Mouse (Mus musculus): ENCODE results near the gene Ppp1r14b. TPM values are rescaled to one million over a fixed set of nuclear protein-coding genes. Genes with fewer than 3 reads are reported as not detected.
A peak's percentile ranks its signal among the peaks of the same experiment; 100 is the strongest.

Ppp1r14b gene
- polyA plus RNA-seq, 1 experiment from 2014 or later, result 84.9 TPM

DNA sequence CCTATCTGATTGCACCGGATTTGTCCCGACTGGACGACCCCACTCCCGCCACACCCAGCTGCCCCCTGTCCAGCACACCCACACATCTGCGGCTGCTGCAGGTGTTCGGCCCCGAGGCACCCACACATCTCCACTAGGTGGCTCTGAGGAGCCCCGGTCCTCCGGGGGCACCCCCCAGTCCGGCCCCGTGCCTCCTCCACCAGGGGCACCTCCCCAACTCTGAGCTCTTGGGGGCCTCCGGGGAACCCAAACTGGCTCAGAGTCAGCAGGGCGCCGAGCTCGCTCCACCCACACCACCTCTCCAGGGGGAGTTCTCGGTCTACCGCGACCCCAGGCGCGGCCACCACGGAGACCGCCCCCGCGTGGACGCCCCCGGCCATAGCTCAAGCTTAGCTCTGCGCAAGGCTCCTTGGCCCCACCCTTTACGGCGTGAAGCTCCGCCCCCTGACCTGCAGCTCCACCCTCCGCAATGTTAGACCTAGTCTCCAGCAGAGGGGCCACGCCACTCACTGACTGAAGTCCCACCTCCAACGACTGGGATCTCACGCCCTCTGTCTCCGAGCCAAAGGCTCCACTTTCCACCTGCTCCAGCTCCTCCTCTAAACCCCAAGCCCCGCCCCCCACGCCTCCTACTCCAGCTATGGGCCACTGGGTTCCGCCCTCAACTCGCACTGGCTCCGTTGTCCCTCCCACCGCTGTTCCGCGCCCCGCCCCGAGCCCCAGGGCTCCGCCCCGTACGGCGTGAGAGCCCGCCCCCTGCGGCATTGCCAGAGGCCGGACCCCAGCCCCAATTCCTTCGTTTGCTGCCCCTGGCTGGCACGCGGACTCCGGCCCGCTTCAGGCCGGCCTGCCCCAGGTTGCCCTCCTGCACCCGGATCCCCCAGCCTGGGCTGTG, 5.0 kb downstream of the Ppp1r14b start:
- Histone ChIP-seq H3K4me1 (peaks cover 44% of the 10 kb centered on the region), H3K4me2 (peak overlapping the region; percentile 85), H3K27me3 (no peaks in the 10 kb centered on the region), H3K9me3 (no peaks in the 10 kb centered on the region), H3K27ac (peak overlapping the region; percentile 91), H3K9ac (peak overlapping the region; percentile 80), H3K36me3 (peaks cover 47% of the 10 kb centered on the region), H3K4me3 (peak overlapping the region; percentile 66)
- peak; percentile 86 for ATAC-seq (ENCODE audit: insufficient number of reproducible peaks, insufficient read depth, low FRiP score, low TSS enrichment, low read depth)
- WGBS, result under 1% methylated on average over 59 of the region's 59 CpGs

DNA sequence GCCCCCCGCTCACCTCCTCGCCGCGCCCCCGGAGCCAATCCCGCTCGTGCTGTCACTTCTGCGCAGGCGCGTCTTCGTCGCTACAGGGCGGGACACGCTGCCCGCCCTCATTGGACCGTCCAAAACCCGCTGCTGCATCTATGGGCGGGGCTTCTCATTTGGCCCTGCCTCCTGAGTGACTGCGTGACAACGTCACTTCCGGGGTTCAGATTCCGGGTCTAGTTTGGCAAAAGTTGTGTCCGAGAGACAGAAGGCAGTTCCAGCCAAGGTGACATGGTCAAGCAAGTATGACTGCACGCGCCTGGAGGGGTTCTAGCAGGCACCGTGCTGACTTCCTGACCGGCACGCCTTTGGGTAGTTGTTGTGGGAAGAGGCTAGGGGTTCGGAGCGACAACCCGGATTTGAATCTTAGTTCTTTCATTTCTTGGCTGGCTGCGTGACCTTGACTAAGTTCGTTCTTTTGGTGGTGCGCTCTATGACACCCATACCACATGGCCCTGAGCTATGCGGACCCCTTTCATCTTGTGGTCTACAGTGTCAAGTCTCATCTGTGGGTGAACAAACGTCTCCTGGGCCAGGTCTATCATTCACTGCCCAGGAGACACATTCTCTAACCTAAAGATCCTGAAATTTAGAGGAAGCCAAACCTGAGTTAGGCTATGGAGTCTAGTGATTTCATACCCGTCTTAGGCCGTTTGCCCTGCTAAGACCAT, 5.8 kb downstream of the Ppp1r14b start, which contains the start of gene Fkbp2:
TSS of gene Fkbp2 (minus strand) at position 121 of the 713 bp plus-strand sequence.
- 2% methylated on average over 38 of the region's 38 CpGs for WGBS
- Histone ChIP-seq H3K4me1 (peaks cover 44% of the 10 kb centered on the region), H3K4me3 (peak within 1 kb of the TSS; percentile 66), H3K9me3 (no peaks in the 10 kb centered on the region), H3K9ac (peak within 1 kb of the TSS; percentile 80), H3K4me2 (peak within 1 kb of the TSS; percentile 85), H3K27me3 (no peaks in the 10 kb centered on the region), H3K27ac (peak within 1 kb of the TSS; percentile 91), H3K36me3 (peaks cover 55% of the 10 kb centered on the region)
- peak; percentile 89 for ATAC-seq (ENCODE audit: insufficient number of reproducible peaks, insufficient read depth, low FRiP score, low TSS enrichment, low read depth)

DNA sequence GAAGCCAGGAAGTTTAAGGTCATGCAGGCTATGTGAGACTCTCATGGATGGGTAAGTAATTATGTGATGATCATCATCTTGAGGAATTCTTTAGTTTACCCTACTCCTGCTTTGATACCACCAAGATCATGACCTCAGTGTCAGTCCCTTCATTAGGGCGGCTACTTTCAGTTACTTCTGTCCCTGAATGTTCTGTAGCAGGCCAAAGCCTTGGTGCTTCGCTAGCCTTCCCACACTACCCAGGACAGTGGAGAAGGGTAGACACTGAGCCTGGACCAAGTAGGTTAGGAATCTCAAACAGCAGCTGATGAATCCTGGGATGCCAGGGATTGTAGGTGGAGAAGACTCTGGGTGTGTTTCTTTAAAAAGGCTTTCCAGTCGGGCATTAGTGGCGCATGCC, 6.7 kb downstream of the Ppp1r14b start:
- H3K9me3 ChIP-seq, result no peaks in the 10 kb centered on the region
- no peak overlapping the region for H3K27ac ChIP-seq
- H3K36me3 ChIP-seq, result peaks cover 59% of the 10 kb centered on the region
- no peaks in the 10 kb centered on the region for H3K27me3 ChIP-seq
- no peak overlapping the region for H3K9ac ChIP-seq
- WGBS, result 88% methylated on average over 4 of the region's 4 CpGs
- ATAC-seq (ENCODE audit: insufficient number of reproducible peaks, insufficient read depth, low FRiP score, low TSS enrichment, low read depth), result no peak
- H3K4me2 ChIP-seq, result peak overlapping the region; percentile 85; the same call in 1 of the 2 replicates
- H3K4me3 ChIP-seq, result peak overlapping the region; percentile 66; the same call in 1 of the 2 replicates
- H3K4me1 ChIP-seq, result peaks cover 44% of the 10 kb centered on the region

DNA sequence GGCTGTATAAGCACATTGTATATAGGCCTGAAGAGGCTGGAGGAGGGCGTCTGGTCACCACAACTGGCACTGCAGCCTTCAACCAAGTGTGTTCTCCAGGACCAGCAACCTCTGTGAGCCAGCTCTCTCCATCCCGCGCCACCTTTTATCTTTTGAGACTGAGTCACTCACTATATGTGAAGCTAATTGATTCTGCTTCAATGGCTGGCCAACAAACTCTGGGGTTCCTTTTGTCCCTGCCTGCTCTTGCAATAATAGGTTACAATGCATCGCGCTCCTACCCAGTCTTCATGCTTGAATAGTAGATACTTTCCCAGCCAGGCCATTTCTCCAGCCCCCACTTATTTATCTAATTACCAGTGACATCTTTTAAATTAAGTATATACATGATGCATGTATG, 8.9 kb downstream of the Ppp1r14b start:
- no peak overlapping the region for H3K27ac ChIP-seq
- H3K4me3 ChIP-seq, result no peak overlapping the region
- no peak overlapping the region for H3K9ac ChIP-seq
- peaks cover 36% of the 10 kb centered on the region for H3K4me1 ChIP-seq
- H3K36me3 ChIP-seq, result peaks cover 39% of the 10 kb centered on the region
- H3K27me3 ChIP-seq, result no peaks in the 10 kb centered on the region
- no peaks in the 10 kb centered on the region for H3K9me3 ChIP-seq
- H3K4me2 ChIP-seq, result no peak overlapping the region
- 93% methylated on average over 5 of the region's 5 CpGs for WGBS
- no peak for ATAC-seq (ENCODE audit: insufficient number of reproducible peaks, insufficient read depth, low FRiP score, low TSS enrichment, low read depth)

DNA sequence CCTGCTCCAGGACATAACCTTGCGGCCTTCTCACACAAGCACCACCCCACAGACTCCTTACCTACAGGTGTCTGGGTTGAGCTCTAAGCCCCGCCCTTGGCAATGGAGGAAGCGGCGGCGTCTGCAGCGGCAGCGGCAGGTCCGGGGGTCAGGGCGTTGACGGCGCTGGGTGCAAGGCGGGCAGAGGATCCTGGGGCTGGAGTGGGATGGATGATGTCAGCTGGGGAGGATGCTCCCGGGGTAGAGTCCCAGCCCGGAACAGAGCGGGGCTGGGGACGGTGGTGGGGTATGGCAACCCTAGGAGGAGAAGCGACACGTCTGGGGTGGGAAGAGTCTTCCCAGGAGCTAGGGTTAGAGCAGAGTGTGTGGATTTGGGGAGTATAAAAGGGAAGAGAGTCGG, 10.5 kb downstream of the Ppp1r14b start:
- peaks cover 27% of the 10 kb centered on the region for H3K4me1 ChIP-seq
- 78% methylated on average over 19 of the region's 19 CpGs for WGBS
- H3K4me2 ChIP-seq, result no peak overlapping the region; the same call in 1 of the 2 replicates
- H3K4me3 ChIP-seq, result no peak overlapping the region
- no peak overlapping the region for H3K27ac ChIP-seq
- H3K9ac ChIP-seq, result no peak overlapping the region
- no peaks in the 10 kb centered on the region for H3K9me3 ChIP-seq
- H3K27me3 ChIP-seq, result no peaks in the 10 kb centered on the region
- peaks cover 36% of the 10 kb centered on the region for H3K36me3 ChIP-seq
- no peak for ATAC-seq (ENCODE audit: insufficient number of reproducible peaks, insufficient read depth, low FRiP score, low TSS enrichment, low read depth)

DNA sequence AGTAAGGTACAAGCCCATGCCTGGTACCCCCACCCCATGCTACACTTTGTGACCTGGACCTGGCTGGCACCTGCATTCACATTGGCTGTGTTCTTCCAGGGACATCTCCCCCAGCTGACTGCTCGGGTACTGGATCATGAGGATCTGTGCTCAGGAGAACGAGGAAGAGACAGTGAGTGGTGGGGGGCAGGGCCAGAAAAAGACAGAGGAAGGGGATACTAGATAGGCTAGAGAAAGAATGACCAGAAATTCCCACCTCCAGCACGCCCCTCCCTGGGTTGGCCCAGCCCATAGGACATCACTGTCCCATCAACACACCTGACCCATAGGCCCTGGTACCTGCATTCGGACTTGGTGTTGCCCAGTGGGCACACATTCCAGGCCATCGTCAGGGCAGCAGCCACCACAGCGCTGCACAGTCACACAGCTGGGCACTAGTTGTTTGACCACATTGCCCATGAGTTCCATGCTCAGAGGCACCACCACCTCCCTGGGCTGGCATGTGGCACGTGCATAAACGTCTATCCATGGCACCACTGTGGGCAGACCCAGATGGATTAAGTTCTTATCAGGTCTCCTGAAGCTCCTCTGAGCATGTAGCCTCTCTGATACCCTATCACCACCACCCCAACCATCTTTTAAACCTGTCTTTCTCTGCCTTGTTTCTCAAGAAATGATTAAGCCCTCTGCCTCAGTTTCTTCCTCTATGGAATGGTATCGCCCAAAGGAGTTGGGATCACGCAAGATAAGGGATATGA, 11.4 kb downstream of the Ppp1r14b start:
- no peak for ATAC-seq (ENCODE audit: insufficient number of reproducible peaks, insufficient read depth, low FRiP score, low TSS enrichment, low read depth)
- H3K4me1 ChIP-seq, result peaks cover 22% of the 10 kb centered on the region
- H3K4me2 ChIP-seq, result peak overlapping the region; percentile 84
- WGBS, result 81% methylated on average over 10 of the region's 10 CpGs
- H3K9me3 ChIP-seq, result no peaks in the 10 kb centered on the region
- no peak overlapping the region for H3K27ac ChIP-seq
- no peaks in the 10 kb centered on the region for H3K27me3 ChIP-seq
- peak overlapping the region; percentile 95 for H3K9ac ChIP-seq
- peaks cover 36% of the 10 kb centered on the region for H3K36me3 ChIP-seq
- H3K4me3 ChIP-seq, result peak overlapping the region; percentile 89

DNA sequence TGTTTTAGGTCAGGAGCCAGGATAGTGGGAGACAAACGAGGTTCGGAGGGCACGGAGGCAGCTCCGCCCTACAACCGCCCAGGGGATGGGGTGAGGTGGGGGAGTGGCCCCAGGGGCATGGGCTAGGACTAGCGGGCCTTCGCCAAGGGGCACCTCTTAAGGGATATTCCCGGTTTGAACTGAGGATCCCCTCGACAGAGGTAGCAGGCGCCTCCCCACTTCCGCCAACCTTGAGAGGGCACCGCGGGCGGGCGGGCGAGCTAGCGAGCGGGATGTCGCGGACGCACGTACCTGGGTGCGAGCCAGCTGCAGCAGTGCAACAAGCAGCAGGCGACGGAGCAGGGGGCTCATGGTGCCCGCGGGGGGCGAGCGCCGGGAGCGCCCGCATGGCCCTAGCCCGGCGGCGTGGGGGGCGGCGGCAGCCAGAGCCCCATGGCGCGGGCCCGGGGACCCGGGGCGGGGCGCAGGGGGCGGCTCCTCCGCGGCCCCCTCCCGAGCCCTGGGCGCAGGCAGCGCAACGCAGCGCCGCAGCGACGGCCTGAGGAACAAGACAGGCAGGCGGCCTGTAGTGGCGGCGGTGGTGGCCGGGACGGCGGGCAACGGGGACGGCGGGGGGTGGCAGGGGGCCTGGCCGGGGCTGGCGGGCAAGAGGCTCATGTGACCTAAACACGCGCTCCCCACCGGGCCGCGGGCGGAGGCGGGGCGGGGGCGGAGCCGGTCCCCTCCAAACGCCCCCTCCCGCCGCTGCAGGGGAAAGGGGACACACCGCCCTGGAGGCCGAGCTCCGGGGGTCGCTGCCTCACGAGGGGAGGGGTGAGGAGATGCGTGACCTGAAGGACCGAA, 12.5 kb downstream of the Ppp1r14b start, which contains the start of gene Vegfb:
TSS of gene Vegfb (minus strand) at position 591 of the 843 bp plus-strand sequence.
- Histone ChIP-seq H3K27me3 (no peaks in the 10 kb centered on the region), H3K4me2 (peak within 1 kb of the TSS; percentile 84), H3K27ac (peak within 1 kb of the TSS; percentile 90), H3K4me1 (peaks cover 27% of the 10 kb centered on the region), H3K9ac (peak within 1 kb of the TSS; percentile 95), H3K9me3 (no peaks in the 10 kb centered on the region), H3K4me3 (peak within 1 kb of the TSS; percentile 89), H3K36me3 (peaks cover 33% of the 10 kb centered on the region)
- ATAC-seq (ENCODE audit: insufficient number of reproducible peaks, insufficient read depth, low FRiP score, low TSS enrichment, low read depth), result peak; percentile 49
- under 1% methylated on average over 81 of the region's 85 CpGs for WGBS

DNA sequence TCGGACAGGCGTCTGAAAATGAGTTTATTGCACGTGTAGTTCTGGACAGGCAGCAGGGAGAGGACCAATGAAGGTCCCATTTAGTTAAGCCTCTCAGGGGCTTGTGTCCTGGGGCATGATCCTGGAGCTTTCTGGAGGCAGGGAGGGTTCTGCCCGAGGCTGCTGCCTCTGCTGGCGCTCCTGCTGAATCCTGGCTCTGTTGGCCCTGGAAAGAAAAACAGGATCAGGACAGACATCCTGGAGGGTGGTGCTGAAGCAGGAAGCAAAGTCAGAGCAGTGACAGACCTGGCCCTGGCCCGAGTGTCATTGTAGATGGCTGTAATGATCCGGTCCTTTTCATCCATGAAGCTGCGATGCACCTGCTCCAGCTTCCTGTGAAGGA, 13.1 kb downstream of the Ppp1r14b start:
- Histone ChIP-seq H3K4me2 (peak overlapping the region; percentile 84), H3K36me3 (peaks cover 27% of the 10 kb centered on the region), H3K27ac (peak overlapping the region; percentile 90), H3K9ac (peak overlapping the region; percentile 95), H3K27me3 (no peaks in the 10 kb centered on the region), H3K4me3 (peak overlapping the region; percentile 89), H3K4me1 (peaks cover 29% of the 10 kb centered on the region), H3K9me3 (no peaks in the 10 kb centered on the region)
- no peak for ATAC-seq (ENCODE audit: insufficient number of reproducible peaks, insufficient read depth, low FRiP score, low TSS enrichment, low read depth)
- 3% methylated on average over 8 of the region's 8 CpGs for WGBS

DNA sequence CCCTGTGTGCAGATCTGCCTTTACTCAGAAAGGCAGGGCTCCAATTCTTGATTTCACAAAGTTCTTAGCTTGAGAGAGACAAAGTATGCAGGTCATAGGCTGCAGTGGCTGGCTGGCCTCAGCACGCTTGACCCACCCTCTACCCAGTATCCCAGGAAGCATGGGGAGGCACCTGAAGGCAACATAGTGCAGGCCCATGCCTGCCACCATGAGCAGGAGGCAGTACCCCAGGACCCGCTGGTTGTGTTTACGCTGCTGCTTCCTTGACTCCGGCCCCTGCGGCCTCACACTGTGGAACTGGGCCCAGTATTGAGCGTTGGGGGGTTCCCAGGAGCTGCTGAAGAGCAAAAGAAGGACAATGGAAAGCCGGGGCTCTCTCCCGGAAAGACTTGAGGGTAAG, 14.5 kb downstream of the Ppp1r14b start:
- Histone ChIP-seq H3K27me3 (no peaks in the 10 kb centered on the region), H3K9me3 (no peaks in the 10 kb centered on the region), H3K27ac (no peak overlapping the region), H3K9ac (no peak overlapping the region), H3K4me2 (no peak overlapping the region), H3K4me3 (no peak overlapping the region), H3K4me1 (peaks cover 34% of the 10 kb centered on the region), H3K36me3 (peaks cover 14% of the 10 kb centered on the region)
- WGBS, result 83% methylated on average over 8 of the region's 8 CpGs
- ATAC-seq (ENCODE audit: insufficient number of reproducible peaks, insufficient read depth, low FRiP score, low TSS enrichment, low read depth), result no peak

DNA sequence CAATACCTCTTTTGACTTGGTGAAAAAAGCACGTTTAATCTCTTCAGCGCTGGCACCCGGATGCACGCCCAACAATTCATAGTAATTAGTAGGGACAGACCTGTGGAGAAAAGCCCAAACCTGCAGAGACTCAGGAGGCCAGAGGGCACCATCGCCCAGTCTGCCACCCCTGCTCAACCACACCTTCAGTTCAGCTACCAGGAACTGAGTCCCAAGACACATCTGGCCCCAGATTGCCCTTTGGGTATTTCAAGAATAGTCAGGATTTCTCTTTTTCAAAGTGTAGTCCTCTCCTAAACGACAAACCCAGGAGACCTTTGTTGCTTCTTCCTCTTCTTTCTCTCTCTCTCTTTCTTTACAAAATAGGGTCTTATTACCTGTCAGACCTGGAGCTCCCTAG, 15.9 kb downstream of the Ppp1r14b start:
- Histone ChIP-seq H3K36me3 (peaks cover 2% of the 10 kb centered on the region; the same call in 1 of the 2 replicates), H3K4me1 (peaks cover 46% of the 10 kb centered on the region), H3K4me2 (no peak overlapping the region), H3K27me3 (no peaks in the 10 kb centered on the region), H3K9ac (no peak overlapping the region), H3K9me3 (no peaks in the 10 kb centered on the region), H3K4me3 (no peak overlapping the region), H3K27ac (no peak overlapping the region)
- no peak for ATAC-seq (ENCODE audit: insufficient number of reproducible peaks, insufficient read depth, low FRiP score, low TSS enrichment, low read depth)
- 83% methylated on average over 6 of the region's 6 CpGs for WGBS
